Mouse (Mus musculus) neutrophil, adult 5-6 weeks (primary cell): ENCODE data around the gene Slc45a3. TPM values are rescaled to one million over a fixed set of nuclear protein-coding genes. Genes with fewer than 3 reads are reported as not detected.

Experiments
- ATAC-seq: fragments of 151-379, 151-347 bp; 2 replicates; pipeline ENCODE4 v1.8.0; 2017; ENCODE audit warnings: mild to moderate bottlenecking, moderate TSS enrichment; ENCODE audit not compliant: insufficient number of reproducible peaks, poor library complexity, low FRiP score, severe bottlenecking; ENCODE audit errors: extremely low read depth
- total RNA-seq: library from RNA; stranded (forward); fragments of 200-1000 nt; gene quantifications from 2 replicates; pipeline ENCODE4 v1.2.3, GENCODE M21; 2017

Gene Slc45a3
- total RNA-seq, 1 experiment from 2014 or later, result not detected

- no peak for ATAC-seq
Measured at GRCm38 (mm10) chr1:131987432-131987831, 24.7 kb downstream of the Slc45a3 start.

DNA sequence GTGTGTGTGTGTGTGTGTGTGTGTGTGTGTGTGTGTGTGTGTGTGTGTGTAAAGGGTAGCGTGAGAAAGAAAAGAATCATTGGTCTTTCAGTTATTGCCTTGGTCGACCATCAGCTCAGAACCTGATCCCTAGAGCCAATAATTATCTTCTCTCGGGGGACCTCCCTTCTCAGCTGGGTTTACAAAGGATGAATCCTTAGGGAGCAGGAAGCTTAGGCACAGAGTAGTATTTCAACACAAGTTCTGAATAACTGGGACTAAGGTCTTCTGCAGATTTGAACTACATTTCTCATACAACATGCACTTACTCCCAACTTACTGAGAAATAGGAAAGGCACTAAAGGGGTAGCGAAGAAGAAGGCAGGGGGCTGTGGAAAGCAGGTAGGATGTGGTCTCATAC lies 26.7 kb downstream of the Slc45a3 start:
- no peak for ATAC-seq

GRCm38 (mm10) chr1:131990083-131990760 lies 27.5 kb downstream of the Slc45a3 start:
- no peak for ATAC-seq

- no peak for ATAC-seq
Measured at GRCm38 (mm10) chr1:131992561-131993001, 29.8 kb downstream of the Slc45a3 start.

GRCm38 (mm10) chr1:131993169-131994040 lies 30.6 kb downstream of the Slc45a3 start:
- no peak for ATAC-seq

GRCm38 (mm10) chr1:131995062-131995461 lies 32.3 kb downstream of the Slc45a3 start:
- peak; percentile 85 for ATAC-seq

GRCm38 (mm10) chr1:132000506-132000905 lies 37.7 kb downstream of the Slc45a3 start:
- ATAC-seq, result no peak

DNA sequence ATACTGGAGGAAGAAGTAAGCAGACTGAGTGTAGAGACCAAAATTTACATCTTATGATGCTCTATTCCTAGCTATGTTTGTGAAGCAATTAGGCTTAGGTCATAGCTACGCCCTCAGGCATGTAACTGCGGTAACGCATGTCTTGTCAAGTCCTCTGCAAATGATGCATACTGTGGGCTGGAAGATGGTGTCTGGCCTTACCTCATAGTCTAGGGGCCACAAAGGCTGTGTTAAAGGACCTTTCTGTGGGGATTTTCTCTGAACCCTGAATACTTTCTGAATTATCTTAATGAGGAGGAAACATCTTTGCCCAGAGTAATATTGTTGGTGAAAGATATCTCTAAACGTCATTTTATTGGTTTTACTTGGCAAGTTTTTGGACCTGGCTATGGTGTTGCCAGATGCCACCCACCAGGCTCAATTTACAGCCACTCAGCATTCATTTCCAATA lies 39.1 kb downstream of the Slc45a3 start:
- ATAC-seq, result no peak

GRCm38 (mm10) chr1:132003111-132003510 lies 40.3 kb downstream of the Slc45a3 start:
- no peak for ATAC-seq

DNA sequence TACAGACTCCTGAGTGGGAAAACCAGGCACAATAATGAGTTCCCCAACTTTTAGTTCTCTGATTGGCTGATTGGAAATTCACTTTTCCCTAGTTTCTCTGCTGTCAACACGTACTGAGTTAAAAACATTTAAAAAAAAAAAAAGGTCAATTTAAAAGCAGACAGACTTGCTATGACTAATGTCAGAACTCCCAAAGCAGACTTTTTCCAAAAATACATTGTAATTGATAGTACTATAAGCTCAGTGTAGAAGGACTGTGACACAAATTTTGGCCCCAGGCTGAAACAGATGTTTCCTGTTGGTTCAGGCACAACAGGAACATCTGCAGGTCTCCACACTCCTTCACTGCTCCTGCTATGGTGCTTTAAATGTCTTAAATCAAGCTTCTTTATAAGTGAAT lies 41.0 kb downstream of the Slc45a3 start:
- no peak for ATAC-seq

GRCm38 (mm10) chr1:132004574-132005180 lies 41.9 kb downstream of the Slc45a3 start:
- ATAC-seq, result no peak

DNA sequence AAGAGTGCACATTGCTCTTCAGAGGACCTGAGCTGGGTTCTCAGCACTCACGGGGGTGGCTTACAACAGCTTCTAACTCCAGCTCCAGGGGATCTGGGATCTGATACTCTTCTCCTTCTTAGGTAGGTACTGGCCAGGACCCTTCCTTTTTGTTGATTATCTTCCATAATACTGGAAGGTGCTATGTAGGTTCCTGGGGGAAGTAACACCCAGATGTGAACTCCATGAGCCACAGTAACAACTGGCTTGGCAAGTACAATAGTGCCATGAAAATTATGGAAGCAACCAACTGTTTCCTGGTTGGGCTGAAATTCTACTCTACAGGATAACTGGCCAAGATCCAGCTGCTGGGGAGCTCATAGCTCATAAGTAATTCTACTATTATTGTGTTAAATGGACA lies 42.7 kb downstream of the Slc45a3 start:
- ATAC-seq, result no peak

DNA sequence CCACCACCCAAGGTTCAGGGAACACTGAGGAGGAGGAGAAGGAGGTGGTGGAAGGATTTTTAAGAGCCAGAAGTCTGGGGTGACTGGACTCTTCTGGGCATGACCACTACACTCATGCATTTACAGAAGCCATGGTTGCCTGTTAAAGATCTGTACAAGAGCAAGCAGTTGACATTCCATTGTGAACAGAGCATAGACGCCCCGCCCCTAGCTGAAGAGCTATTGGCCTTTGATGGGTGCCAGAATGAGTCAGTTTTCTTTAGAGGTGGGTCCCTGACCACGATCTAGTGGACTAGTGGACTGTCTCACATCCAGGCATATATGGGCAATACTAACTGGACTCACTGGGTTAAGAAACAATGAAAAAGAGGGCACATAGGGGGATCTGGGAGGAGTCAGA lies 43.3 kb downstream of the Slc45a3 start:
- no peak for ATAC-seq

GRCm38 (mm10) chr1:132006721-132007120 lies 44.0 kb downstream of the Slc45a3 start:
- ATAC-seq, result no peak

DNA sequence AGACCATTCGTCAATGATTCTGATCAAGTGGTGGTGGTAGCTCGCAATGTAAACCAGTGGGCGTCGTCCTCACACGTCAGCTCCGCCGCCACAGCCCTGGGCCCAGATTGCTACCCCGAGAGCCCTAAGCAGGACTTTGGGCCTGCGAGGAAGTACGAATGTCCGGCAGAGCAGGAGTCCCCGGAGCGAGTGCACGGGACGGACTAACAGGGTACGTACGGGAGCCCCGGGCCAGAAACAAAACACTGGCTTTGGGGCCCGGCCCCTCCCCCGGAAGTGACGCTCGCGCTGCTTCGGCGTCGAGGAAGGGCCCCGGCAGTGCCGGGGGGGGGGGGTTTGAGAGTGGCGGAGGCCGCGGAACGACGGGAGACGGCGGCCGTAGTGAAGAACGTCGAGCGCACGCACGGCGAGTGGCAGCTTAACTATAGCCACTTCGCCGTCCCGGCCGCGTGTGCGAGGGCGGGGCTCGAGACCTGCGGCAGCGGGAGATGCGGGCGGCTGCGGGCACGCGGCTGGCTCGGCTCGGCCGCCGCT lies 44.6 kb downstream of the Slc45a3 start, which contains the start of gene Elk4:
TSS of gene Elk4 (plus strand) at position 326 of the 534 bp plus-strand sequence.
- ATAC-seq, result peak; percentile 61

GRCm38 (mm10) chr1:132007828-132008827 lies 45.4 kb downstream of the Slc45a3 start:
- peak; percentile 65 for ATAC-seq

DNA sequence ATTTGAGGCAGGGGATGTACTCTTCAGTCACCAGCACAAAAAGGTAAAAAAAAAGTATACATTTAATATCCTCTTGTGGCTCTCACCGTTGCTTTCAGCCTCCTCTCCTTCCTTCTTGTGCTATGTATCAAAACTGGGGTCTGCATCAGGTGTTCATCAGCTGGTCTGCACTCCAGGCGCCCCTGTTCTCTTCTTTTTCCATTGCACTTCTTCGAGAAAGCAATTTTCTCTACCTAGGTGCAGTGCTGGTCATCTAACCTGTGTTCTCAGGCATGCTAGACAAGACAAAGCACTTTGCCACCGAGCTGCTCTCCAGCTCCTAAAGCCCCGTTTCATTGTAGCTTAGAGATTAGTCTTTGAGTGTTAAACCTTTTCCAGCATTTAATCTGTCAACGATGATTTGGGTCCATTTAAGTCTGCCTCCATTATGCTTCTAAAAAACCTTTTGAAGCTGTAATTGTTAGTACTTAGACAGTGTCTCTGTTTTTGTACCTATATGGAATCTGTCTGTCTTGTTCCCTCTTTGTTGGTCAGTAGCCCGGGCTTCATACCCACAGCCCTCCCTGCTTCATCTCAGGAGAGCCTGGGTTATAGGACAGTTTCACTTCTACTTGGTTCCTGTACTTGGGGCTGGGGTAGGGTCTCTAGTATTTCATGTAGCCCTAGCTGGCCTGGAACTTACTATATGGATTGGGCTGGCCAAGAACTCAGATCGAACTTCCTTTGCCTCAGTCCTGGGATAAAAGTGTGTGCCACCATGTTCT lies 46.3 kb downstream of the Slc45a3 start:
- ATAC-seq, result no peak
